Mouse (Mus musculus) splenic B cell, adult 2 months (primary cell): ENCODE data around the gene 9230104L09Rik.

Experiments
- DNase-seq: peaks from one replicate; pipeline ENCODE4 v3.0.0-alpha.2; 2011; ENCODE audit warnings: low read depth, low spot score
- H3K27me3 ChIP-seq: 2 replicates; pipeline ENCODE4 v1.6.1; 2012; ENCODE audit warnings: mild to moderate bottlenecking, low read length, moderate library complexity, mixed read lengths; ENCODE audit not compliant: control insufficient read depth, poor library complexity, insufficient read depth, severe bottlenecking
- H3K36me3 ChIP-seq: 2 replicates; pipeline ENCODE4 v1.6.1; 2012; ENCODE audit warnings: mild to moderate bottlenecking, low read length, moderate library complexity, mixed read lengths; ENCODE audit not compliant: control insufficient read depth, poor library complexity, insufficient read depth, severe bottlenecking

9230104L09Rik gene

DNA sequence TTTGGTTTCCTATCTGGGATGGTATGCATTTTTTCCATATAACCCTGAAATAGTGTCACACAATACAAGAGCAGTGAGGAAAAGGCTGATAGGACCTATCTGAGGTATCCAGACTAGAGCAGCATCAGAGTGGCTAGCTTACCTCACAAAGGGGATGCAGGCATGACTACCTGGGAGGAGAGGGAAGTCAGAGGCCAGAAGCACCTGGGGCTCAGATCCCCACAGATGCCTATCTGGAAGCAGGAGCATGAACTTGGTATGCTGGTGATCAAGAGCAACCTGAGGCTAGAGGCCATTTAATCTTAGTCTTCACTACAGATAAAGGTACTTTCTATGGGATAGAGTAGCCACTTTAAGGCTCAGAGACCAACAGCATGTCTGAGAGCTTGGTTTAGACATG lies 44.9 kb downstream of the 9230104L09Rik start, which contains the start of gene Cst13:
Gene Cst13 (plus strand): TSS at position 173 of the 400 bp plus-strand sequence.
- no peaks in the 10 kb centered on the region for H3K27me3 ChIP-seq
- no peak for DNase-seq
- no peaks in the 10 kb centered on the region for H3K36me3 ChIP-seq

DNA sequence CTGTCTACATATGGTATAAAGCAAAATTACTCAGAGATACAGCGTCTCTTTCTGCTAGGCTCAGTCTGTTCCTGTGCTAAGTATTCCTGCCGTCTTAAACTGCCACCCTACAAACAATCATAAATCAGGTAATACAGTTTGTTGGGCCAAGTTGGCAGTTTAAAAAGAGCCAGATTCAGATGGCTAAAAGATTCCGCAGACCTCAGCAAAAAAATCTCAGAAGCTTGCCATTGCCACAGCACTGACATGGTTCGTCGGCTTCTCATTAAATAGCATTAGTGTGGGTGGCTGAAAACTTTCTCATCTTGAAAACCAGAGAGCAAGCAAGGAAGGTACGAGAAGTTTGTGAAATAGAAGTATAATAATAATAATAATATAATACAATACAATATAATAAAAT lies 58.1 kb downstream of the 9230104L09Rik start:
- no peak for DNase-seq
- Histone ChIP-seq H3K36me3 (no peaks in the 10 kb centered on the region), H3K27me3 (no peaks in the 10 kb centered on the region; the same call in 1 of the 2 replicates)

DNA sequence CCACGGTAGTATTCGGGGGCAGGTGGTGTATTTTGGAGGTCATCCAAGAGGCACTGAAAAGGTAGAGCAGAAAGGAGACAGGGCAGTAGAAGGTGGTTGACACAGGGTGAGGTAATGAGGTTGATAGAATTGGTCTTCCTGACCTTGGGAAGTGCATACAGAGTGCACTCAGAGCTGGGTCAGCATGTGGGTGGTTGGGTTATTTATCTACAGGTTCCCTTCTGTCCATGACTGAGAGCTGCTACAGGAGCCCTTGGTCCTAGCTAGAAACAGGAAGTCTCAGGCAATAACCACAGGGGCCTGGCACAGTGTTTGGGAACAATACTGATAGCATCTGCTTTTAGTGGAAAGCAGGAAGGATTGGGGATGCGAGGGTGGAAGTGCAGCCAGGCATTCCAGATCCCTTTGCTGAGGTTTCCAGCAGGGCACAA lies 63.3 kb downstream of the 9230104L09Rik start:
- H3K27me3 ChIP-seq: no peaks in the 10 kb centered on the region; the same call in 1 of the 2 replicates
- no peak for DNase-seq
- no peaks in the 10 kb centered on the region for H3K36me3 ChIP-seq

DNA sequence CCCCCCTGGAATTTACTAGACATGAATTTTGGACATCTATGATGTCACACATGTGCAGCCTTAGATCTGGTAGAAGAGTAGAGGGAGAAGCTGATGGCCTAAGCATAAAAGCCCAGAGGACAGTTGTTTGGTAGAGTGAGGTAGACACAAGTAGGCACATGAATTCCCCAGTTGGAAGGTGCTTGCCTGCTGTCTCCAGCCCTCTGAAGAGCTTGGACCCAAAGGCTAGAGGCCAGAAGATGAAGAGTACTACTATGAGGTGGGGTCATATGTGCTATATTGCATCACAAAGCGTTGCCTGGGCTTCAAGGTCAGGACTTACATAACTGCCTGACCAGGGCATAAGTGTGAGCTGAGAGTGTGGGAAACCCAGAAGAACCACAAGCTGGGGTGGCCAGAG lies 66.4 kb downstream of the 9230104L09Rik start, which contains the start of gene Cst8:
Gene Cst8 (plus strand): TSS at position 301 of the 400 bp plus-strand sequence.
- no peaks in the 10 kb centered on the region for H3K36me3 ChIP-seq
- no peaks in the 10 kb centered on the region; the same call in 1 of the 2 replicates for H3K27me3 ChIP-seq
- no peak for DNase-seq
